Mouse (Mus musculus): ENCODE results near the gene Mmp9.

GRCm38 (mm10) chr2:164924100-164924857 lies 16.3 kb upstream of the Mmp9 start:
- peak; percentile 92 for TF ChIP-seq CTCF (conservative IDR thresholded peaks at IDR 0.05; ENCODE audit: low read length)
- no peak for TF ChIP-seq POU5F1 (IDR thresholded peaks at IDR 0.05; ENCODE audit: borderline replicate concordance, low read length)
- TF ChIP-seq NANOG (IDR thresholded peaks at IDR 0.05; ENCODE audit: borderline replicate concordance, low read length): no peak

Data from E14TG2a.4 (cell line).